Mouse (Mus musculus): ENCODE measurements around the gene Aldh1a7.
"Not testable (repeated sequence)": the region's sequence is repeated elsewhere in the genome, so short reads cannot be mapped to it uniquely, and the experiment has no call there.

The Aldh1a7 gene

DNA sequence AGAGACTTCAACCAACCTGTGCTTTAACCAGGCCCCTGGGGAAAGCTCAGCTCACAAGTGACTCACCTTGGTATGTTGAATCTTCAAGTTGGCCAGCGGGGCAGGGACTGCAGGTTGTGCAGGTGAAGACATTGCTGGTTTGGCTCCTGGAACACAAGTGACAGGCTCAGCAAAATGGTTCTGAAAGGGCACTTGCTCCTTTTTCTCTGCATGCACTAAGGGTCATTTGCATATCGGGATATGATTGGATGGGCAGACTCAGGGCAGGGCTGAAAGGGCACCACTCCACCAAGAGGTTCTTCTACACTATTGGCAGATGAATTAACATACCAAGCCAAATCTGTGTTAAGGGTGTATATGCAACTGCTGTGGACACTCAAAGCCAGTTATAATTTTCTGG is at the start of gene Aldh1a7:
Gene Aldh1a7 (minus strand): TSS at position 182 of the 400 bp plus-strand sequence.
- DNase-seq (ENCODE audit: low spot score) = no peak

DNA sequence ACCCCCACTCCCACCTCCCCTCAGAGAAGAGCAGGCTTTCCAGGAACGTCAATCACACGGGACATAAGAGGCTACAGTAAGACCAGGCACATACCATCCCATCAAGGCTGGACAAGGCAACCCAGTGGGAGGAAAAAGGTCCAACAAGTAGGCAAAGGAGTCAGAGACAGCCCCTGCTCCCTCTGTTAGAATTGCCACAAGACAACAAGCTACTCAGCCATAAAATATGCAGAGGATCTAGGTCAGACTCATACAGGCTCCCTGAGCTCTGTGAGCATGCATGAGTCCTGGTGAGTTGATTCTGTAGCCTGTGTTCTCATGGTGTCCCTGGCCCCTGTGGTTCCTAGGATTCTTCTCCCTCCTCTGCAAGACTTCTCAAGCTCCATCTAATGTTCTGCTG is 48.3 kb upstream of the Aldh1a7 start:
- DNase-seq (ENCODE audit: low spot score) = no peak

DNA sequence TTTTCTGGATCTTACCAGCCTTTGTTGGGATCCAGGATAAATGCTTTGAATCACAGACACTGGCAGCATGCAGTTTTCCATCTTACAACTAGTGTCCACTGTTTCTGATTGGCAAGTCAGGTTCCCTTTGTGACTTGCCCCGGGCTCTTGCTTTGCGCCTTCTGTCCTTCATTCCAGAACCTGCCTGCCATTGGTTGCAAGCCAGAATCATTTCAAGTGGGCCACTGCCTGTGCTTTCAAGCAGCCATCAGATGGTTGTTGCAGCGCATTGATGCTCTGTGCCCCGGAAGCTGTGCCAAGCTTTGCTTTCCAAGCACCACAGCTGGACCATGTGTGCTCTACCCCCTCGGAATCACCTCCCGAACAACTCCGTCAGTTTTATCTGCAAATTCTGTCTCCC is 46.6 kb upstream of the Aldh1a7 start:
- no peak for DNase-seq (ENCODE audit: low spot score)

DNA sequence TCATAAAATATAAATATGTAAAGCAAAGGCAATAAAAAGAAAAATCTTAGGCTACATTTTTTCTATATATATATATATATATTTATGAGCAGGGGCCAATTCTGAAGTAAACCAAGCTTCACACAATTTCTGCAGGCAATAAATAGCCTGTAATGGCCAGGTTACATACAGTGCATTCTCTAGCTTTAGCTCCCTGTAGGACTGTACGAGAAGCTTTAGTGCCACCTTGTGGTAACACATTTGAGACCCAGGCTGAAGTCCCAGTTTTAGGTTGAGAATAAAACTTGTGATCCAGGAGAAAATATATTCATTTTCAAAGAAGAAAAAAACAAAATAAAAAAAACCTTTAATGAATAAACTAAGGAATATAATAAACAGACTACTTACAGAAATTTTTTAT is 36.9 kb upstream of the Aldh1a7 start:
- no peak for DNase-seq (ENCODE audit: low spot score)

DNA sequence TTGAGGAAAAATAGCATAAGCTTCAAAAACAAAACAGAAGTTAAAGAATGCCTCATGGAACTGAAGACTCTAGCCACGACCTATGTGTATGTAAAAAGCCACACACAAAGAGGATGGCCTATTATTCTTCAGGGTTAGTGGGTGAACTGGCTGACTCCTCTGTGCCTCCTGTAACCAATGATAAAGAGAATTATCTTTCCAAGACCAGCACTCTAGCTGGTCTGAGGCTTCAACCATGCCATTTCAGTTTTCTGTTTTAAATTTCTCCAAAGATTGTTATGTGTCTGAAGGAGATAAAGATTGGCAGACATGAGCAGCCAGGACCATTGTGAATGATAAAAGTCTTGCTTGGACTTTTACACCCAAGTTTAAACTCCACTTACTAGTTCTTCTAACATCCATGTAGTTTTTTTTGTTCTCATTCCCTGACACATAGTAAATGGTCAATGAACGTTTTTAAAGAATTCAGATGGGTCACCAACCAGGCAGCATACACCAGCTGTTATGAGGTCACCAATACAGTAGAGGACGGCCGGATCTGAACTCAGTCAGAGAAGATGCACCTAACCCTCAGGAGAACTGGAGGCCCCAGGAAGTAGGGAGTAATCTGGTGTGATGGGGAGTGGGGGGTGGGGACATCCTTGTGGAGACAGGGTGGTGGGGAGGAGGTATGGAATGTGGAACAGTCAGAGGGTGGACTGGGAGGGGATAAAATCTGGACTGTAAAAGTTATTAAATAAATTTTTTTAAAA is 34.5 kb upstream of the Aldh1a7 start:
- no peak for DNase-seq (ENCODE audit: low spot score)

DNA sequence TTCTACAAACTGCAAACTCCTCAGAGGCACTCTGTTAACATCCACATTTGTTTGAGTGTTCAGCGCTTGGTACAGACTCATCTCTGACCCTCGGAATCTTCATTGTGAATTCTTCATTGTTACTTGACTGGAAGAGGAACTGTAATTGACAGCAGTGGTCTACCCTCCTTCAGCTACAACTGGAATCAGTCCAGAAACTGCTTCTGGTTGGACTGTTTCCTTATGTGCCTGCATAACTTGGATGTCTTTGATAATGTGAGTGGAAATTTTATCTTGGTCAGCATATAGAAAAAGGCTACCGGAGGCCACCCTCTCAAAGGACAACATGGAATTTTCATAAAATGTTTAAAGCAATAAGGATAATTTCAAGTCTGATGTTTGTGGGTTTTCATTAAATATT is 33.8 kb upstream of the Aldh1a7 start:
- DNase-seq (ENCODE audit: low spot score) = no peak

DNA sequence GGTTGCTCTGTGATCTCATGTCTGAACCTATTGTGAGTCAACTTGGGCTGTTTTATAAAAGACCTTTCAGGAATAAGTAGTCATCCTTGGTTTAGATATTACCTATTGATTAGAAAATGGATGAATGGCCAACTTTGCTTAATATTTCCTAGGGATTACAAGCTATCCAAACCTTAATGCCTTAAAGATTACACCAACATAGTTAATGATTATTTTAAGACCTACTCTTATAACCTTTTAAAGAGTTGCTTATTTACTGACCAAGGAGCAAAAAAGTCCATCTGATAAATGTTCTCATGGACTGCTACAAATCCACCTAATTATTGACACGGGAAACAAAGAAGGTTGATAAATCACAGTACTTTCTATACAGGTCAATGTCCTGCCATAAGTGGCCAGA is 17.3 kb upstream of the Aldh1a7 start:
- no peak for DNase-seq (ENCODE audit: low spot score)

DNA sequence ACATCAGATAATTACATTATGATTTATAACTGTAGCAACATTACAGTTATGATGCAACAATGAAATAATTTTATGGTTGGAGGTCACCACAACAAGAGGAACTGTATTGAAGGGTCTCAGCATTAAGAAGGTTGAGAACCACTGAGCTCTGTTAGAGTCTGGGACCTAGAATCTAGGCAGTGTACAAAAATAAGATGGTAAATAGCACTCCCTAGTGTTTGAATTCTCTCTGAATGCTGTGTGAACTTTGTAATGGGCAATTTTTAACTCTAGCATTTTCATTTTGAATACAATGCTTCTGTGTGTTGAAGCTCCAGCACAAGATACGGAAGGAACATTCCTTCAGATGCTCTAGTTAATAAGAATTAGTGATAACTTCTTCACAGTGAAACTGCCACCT is 916 bp upstream of the Aldh1a7 start:
- DNase-seq (ENCODE audit: low spot score) = no peak

DNA sequence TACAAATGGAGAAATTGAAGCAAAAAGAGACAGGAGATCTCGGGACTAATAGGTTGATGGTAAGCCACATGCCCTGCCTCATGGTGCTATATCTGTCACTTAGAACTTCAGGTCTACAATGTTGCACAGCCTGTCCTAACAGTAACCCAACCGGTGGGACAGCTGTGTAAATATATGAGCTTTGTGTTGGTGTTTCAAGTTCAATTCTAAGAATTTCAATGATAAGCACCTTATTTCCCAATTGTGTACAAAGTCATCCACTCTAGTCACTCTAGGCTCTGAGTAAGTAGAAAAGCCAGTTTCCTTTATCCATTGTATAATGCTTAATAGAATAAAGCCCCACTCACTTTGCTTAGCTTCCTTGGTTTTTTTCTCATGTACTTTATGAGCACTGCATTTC is 4.4 kb downstream of the Aldh1a7 start:
- no peak for DNase-seq (ENCODE audit: low spot score)

DNA sequence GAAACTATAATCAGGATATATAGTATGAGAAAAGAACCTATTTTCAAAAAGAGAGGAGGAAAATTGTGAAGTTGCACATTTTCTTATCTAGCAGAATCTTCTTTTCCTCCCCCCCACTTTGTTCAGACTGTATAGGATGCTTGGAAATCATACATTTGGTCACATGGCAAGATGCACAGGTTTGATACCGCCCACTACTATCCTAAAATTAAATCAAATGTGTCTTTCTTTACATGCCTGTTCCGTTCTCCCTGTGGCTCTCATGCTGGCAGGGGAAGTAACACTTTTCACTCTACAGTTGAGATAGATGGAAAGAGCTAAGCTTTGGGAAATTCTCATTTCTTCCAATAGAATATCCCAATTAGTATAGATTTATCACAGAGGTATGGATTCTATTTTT is 7.1 kb downstream of the Aldh1a7 start:
- DNase-seq (ENCODE audit: low spot score) = no peak

DNA sequence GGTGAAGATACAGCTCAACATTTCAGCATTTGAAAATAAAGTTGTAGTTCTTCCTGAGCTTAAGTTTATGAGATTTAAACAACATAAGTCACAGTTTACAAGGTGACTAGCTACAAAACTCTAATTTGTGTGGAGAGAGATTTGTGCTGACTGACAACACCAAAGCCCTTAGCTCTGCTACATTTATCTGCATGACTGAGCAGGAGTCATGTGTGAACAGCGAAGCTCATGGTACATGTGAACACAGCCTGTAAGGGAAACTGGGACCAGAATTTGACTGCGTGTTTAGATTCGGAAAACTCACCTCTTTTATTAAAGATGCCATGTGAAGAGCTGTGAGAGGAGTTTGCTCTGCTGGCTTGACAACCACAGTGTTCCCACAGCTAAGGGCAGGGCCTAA is 11.7 kb downstream of the Aldh1a7 start:
- no peak for DNase-seq (ENCODE audit: low spot score)

DNA sequence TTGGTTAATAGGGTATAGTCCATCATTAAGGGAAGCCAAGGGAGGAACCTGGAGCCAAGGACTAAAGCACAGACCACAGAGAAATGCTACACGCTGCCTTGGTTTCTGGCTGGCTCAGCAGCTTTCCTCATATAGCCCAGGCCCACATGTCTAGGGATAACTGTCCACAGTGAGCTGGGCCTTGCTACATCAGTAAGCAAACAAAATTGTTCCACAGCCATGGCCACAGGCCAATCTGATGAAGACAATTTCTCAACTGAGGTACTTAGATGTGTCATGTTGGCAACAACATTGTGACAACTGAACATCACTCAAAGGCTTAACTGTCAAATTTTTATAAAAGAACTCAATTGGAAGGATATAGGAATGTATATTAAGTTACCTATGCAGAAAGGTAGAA is 12.3 kb downstream of the Aldh1a7 start:
- DNase-seq (ENCODE audit: low spot score) = no peak

DNA sequence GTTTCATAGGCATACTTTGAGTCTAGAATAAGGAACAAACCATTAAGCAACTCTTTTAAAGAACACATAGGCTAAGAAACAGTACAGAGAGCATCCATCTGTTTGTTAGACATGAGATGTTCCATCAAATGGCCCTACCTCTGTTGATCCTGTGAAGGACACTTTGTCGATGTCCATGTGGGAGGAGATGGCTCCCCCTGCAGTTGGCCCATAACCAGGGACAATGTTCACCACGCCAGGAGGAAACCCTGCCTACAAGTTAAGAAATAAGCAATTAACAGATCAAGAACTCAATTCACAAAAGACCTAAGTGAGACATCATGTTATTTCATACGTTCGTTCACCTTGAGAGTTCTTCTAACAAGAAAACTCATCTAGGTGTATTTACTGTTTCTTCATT is 12.8 kb downstream of the Aldh1a7 start:
- no peak for DNase-seq (ENCODE audit: low spot score)

DNA sequence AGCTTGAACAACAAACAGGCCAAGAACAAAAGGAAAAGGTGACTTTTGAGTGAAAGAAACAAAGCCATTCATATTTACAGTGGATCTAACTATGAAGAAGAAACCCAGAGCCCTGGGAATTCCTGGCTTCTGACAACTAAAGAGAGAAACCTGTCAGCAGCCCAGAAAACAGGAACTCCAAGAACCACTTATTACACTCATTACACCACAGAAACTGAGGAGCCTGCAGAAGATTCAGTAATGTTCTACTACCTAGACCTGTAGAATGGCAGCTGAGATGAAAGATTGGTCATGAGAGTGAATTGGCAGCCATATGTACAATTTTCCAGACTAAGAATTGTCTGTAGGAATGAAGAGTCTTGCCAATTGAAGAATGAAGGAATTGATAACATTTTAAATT is 20.2 kb downstream of the Aldh1a7 start:
- DNase-seq (ENCODE audit: low spot score) = no peak

DNA sequence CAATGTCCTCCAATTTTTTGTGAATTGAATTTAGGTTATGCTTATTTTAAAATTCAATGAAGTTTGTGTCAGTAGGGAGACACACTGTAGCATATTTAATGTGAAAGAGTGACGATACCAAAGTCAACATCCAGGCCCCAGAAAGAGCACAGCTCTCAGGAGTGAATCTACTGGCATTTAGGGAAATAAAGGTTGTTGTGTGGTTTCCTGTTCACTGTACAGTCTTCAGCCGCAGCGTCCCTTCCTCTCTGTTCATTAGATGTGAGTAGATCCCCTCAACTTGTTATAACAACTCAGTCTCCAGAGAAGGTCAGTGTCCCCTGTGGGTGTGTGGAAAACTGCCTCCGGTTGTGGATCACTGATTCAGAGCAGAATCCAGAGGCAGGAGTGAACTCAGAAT is 20.6 kb downstream of the Aldh1a7 start:
- DNase-seq (ENCODE audit: low spot score) = no peak

DNA sequence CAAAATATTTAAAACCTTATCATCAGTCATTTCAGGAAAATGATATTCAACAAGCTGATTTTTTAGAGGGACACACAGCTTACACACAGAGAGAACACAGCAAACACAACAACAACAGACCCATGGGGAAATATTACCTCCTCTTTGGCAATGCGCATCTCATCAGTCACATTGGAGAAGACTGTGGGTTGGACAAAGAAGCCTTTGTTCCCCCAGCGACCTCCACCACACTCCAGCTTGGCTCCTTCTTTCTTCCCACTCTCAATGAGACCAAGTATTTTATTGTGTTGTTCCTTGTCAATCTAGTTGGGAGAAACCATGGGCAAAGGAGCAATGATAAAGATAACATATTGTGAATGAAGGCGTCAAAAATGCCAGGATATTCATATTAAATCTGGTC is 25.3 kb downstream of the Aldh1a7 start:
- no peak for DNase-seq (ENCODE audit: low spot score)

DNA sequence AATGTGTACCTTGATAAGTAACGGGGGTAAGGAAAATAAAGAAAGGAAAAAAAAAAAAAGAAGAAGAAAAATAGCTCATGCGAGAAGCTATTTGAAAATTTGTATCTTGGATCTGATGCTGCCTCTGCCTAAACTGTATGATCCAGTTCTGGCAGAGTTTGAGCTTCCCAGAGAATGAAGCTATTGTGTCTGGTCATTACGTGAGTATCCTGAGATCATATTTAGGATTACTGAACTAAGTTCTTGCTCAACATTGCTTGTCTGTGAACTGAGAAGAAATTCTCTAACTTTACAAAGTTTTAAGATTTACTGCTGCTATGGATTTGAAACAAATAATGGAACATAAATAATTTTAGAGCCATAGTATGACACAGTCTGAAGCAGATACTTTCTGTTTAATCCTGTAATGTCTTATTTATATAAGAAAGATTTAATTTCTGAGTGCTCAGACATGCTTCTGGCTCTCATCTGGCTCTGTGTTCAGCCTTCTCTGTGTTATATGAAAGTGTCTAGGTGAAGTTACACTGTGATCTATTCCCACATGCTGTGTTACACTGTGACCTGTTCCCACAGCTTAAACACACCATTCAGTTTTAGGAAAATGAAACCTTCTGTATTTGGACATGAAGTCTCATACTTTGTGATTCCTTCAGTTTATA is 49.5 kb downstream of the Aldh1a7 start:
- DNase-seq (ENCODE audit: low spot score) = no peak

DNA sequence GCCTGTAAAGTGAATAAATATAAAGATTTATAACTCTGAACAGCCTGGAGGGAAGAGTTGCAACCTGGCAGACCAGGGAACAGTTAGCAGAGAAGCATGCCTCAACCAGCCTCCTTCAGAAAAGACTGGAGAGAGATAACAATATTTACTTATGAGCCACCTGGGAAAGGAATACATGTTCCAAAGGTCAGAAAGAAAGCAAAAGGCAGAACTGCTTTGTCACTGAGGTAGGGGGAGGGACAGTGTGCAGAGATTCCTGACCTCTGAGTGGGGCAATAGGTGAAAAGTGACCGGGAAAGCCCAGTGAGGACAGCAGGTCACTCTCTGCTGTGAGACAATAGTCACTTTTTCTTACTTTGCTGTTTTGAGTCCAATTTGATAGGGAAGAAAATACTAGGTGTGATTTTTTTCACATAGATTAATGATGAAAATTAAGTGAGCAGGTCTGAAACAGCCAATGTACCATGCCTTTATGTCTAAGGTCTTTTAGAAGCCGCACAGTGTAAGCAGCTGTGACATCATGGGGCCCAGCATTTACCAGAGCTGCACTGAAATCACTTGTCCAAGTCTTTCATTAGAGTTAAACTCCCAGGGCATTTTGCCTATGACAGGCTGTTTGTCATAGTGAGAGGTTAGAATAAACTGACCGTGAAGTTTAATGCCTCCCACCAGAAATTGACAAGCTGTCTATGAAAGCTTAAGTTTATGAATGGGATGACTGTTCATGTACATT is 73.1 kb downstream of the Aldh1a7 start:
- DNase-seq (ENCODE audit: low spot score) = no peak

DNA sequence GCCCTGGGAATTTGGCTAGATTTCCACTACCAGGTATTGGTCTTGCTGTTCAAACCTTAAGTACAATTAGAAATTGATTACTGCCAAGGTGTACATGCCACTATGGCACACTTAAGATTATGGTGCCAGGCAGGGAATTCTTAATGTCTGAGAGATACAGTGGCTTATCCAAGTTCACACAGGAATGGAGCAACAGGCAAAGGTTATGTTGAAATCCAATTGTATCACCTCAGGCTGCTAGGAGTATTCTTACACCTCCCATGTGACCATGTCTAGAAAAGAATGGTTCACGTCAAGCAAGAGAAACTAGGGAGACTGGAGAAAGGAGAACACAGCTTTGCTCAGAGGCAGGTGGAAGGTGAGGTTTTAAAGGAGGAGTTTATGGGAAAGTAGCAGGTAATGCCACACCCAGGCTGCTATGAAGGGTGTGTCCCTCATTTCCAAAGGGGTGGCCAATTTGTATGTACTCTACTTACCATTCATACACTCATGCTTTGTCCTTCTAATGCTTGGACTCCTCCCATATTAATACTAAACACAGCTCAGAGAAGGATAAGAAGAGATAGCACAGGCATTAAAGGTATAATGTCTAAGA is 74.2 kb downstream of the Aldh1a7 start:
- no peak for DNase-seq (ENCODE audit: low spot score)

DNA sequence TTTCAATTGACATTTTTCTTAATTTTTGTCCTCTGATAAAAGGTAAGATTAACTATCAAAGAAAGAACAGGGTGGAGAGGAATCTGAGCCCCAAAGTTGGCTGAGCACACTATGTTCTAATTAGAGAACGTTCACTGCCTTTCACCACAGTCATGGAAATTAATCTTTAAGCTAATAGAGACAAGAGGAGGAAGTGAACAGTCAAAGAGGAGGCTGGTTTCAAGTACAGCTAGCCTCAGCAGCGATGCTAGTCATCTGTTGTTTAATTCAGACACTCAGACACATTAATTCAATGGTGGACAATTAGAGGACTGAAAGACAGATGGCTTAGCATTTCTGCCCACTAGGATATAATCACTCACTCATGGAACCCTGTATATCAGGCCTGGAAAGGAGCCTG is 77.4 kb downstream of the Aldh1a7 start:
- DNase-seq (ENCODE audit: low spot score) = no peak

DNA sequence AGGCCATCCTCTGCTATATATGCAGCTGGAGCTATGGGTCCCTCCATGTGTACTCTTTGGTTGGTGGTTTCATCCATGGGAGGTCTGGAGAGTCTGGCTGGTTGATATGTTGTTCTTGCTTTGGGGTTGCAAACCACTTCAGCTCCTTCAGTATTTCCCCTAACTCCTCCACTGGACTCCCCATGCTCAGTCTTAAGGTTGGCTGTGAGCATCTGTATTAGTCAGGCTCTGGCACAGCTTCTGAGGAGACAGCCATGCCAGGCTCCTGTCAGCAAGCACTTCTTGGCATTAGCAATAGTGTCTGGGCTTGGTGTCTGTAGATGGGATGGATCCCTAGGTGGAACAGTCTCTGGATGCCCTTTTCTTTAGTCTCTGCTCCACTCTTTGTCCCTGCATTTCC is 79.9 kb downstream of the Aldh1a7 start:
- not testable (repeated sequence) for DNase-seq (ENCODE audit: low spot score)

DNA sequence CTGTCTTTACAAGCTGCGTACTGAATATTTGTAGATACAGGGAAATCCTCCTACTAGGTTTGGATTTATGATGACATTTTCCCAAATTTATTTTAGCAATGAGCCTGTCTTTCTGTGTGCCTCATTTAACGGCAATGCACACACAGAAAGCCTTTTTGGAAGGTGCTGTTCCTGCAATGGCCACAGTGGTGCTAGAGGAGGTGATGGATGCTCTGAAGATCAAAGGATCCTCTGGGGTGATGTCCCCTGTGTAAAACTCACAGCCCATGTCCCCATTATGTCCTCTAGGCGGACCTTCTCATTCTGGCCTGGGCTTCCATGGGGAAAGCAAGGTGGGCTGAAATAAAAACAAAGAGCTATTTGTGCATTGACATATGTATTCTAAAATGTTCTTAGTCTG is 83.0 kb downstream of the Aldh1a7 start:
- DNase-seq (ENCODE audit: low spot score) = no peak
